Mouse (Mus musculus) left cerebral cortex, adult 11 months (tissue): ENCODE results near the gene Vstm2l.
A peak's percentile ranks its signal among the peaks of the same experiment; 100 is the strongest.

Experiments used
- DNase-seq: peaks from one replicate; pipeline ENCODE4 v3.0.0; 2022; ENCODE audit warnings: low spot score

The Vstm2l gene

DNA sequence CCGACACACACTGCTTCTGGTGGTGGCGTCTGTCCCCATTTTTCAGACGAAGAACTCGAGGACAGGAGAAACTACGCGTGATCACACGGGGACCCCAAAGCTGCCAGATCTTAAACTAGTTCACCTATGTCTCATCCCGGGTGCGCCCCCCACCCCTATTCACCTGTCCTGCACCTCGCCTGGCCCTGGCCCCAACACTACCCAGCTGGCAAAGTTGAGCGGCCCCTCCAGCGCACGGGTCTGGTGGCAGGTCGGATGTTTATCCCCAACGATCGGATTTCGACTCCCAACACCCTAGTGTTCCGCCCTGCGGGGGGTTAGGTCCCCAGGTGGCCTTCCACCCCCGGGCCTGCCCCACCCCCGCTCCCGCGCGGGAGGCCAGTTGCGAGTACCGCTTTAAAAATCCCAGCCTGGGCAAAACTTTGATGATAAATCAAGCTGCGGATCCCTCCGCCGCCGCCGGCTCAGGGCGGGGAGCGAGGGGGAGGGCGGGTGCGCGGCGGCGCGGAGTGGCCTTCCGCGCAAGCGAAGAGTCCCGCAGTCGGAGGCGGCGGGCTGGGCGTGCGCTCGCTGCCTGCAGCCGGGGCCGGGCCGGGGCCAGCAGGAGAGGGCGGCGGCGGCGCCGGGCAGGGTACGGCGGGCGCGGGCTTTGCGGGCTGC, at the start of gene Vstm2l:
Gene Vstm2l (plus strand): TSS at position 549 of the 660 bp plus-strand sequence.
- DNase-seq, result peak; percentile 53

GRCm38 (mm10) chr2:157867126-157867525, 47.3 kb upstream of the Vstm2l start:
- DNase-seq, result no peak

DNA sequence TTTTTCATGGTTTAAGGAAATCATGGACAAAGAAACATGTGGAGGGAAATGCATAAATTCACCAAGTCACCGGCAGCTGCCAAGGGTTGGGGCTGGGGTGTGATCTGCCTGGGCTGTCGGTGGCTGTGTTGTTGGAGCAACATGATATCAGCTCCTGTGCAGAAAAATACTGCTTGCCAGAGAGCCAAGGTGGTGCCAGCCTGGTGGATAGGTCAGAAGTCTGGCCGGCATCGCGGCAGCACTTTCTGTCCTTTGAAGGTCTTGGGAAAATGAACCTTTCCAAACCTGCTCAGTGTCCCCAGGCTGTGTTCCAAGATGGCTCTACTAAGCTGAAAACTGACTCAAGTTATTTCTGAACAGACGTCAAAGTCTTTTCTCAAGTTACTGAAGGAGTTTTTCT, 44.2 kb upstream of the Vstm2l start:
- DNase-seq, result no peak

DNA sequence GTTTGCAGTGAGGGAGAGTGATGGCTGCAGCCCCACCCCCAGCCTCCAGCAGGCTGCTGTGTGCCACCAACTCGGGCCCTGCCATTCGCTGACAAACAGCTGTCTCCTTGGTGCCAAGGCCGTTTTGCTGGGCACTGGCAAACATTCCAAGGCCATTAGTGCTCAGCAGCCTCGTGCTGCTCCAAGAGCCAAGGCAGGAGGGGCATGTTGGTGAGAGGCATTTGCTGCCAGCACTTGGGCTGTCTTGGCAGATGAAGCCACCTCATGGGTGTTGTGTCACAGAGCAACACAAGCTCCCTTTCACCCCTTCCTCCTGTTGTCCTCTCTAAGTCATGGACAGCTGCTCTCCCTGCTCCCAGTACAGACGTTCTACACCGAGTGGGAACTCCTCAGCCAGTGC, 41.2 kb upstream of the Vstm2l start:
- peak; percentile 30 for DNase-seq

- DNase-seq, result no peak
Measured at GRCm38 (mm10) chr2:157873691-157874090, 40.8 kb upstream of the Vstm2l start.

DNA sequence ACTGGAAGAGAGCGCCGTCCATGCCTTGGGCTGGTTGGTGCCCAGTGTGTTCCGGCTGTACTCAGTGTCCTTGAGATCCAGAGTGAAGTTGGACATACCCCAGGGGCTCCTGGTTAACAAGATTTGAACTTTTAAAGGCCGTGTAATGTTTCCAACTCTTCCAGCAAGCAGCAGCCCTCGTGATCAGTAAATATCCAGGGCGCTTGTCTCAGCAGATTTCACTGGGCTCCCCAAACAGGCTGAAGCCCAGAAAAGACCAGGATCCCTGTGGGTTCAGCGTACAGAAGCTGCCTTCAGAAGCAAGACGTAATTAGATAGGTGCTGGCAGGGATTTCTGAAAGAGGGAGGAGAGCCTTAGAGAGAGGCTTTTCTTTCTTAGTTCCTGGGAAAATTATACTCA, 39.3 kb upstream of the Vstm2l start:
- no peak for DNase-seq

DNA sequence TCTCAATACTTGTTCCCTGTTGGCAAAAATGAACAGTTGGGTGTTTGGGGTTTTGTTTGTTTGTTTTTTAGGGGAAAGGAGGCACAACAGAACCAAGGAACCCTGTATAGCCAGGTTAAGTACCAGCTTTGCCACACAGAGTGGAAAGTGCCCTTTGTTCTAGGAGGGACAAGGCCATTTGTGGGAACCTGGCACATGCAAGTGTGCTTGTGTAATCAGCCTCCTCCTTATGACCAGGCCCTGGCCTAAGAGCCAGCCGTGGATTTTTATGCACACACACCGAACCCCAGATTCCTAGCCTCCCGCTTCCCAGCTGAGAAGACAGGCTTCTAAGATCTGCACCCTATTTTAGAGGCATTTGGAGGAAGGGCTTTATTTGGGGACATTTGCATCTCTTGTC, 37.1 kb upstream of the Vstm2l start:
- DNase-seq, result no peak

DNA sequence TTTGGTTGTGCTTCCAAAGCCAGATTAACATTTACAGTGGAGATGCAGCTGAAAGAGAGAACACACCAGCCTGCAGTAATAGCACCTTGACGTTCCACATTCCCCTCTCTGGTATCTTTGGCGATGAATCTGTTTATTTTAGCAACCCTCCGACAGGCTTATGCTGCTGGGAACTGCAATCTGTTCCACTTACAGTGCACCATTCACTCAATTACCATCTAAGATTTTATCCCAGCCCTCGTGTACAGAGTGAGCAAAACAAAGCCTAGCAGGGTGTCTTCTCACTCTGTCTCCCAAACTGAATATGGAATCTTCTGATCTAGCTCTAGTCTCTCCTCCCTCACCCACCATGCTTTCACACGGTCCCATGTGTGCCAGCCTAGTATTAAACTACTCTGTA, 36.5 kb upstream of the Vstm2l start:
- peak; percentile 59 for DNase-seq

GRCm38 (mm10) chr2:157881939-157882338, 32.5 kb upstream of the Vstm2l start:
- no peak for DNase-seq

DNA sequence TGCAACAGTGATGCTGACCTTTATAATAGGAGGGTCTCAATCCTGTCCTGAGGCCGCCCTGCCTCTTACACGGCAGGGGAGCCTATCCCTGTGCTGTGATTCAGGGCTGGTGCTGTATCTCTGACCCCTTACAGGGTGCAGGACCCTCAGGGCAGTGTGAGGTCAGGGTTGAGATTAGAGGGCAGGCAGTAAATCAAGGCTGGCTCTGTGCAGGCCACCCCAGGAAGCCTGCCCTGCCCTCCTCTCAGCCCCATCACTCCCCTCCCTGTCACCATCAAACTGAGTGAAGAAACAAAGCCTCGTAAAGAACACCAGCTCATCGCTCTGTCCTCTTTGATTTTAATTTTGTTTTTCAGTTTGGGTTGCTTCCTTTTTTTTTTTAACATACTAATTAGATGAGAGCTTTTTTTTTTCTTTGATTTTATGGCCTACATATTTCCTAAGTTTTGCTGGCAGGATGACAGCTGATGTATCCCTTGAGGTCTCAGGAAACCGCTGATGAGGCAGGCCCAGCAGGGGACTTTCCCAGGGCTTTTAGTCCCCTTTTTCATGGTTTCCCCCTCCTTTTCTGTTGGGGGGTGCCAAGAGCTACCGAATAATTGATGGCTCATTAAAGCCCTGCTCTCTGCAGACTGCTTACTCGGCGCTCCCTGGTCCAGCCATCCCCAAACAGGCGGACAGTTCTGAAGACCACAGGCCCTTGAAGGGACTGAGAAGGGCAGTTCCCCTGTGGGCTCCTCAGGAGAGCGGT, 27.0 kb upstream of the Vstm2l start:
- no peak for DNase-seq

DNA sequence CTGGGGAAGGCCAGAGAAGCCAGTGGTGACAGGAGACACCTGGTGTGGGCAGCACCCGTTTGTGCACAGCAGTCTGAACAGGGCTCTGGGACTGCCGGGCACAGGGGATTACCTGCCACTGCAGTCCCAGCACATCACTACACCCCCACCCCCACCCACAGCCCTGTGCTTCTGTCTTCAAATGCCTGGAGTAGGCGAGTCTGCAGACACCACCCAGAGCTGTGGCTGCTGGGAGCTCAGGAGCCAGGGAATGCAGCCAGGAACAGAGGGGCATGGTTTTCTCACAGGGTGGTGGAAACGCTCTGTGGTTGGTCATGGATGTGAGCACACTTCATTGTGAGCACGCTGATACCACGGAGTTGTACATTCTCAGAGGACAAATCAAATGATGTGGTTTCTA, 23.3 kb upstream of the Vstm2l start:
- DNase-seq, result no peak

- no peak for DNase-seq
Measured at GRCm38 (mm10) chr2:157897131-157897530, 17.3 kb upstream of the Vstm2l start.

DNA sequence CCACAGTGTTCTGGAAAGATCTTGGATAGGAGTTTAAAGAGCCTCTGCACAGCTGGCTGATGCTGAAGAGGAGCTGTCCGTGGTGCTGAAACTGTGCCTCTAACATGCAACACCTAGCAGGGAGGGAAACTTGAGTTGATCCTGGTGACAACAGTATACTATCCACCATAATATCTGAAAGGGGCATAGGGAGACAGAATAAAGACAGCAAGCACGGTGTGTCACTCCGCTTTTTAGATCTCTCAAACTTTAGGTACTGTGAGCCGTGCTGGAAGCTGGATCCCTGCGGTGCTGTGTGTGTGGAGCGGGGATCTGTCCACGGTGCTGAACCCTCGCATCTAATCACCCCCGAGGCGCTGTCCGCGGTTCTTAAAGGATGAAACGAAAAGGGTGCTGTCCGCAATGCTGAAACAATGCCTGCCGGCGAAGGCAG, 1.2 kb upstream of the Vstm2l start:
- DNase-seq, result no peak

GRCm38 (mm10) chr2:157913705-157914104, 748 bp upstream of the Vstm2l start:
- DNase-seq, result no peak

DNA sequence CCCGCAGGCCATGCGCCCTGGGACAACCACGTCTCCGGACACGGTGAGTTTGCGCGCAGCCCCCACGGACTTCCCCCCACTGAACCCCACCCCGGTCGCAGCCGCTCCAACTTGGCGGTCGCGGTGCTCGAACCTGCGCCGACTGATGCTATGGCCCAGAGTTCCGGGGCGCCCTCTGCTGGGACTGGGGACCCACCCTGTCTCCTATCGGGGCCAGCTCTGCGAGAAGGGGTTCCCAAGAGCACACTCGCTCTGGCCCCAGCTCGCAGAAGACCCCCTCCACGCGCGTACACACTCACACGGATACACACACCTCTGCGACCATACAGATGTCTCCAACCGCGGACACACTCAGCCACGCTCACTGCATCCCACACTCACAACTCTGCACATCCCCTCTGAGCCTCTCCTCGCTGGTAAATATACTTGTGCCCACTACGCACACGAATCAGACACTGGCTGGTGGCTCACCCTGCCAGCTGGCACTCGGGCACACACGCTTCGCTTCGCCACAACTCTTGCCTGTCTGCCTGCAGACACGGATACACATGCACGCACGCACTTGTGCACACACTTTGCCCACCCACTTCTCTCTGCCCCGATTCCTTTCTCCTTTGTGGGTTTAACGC, 550 bp downstream of the Vstm2l start:
- DNase-seq, result no peak

- no peak for DNase-seq
Measured at GRCm38 (mm10) chr2:157918529-157918928, 4.1 kb downstream of the Vstm2l start.

DNA sequence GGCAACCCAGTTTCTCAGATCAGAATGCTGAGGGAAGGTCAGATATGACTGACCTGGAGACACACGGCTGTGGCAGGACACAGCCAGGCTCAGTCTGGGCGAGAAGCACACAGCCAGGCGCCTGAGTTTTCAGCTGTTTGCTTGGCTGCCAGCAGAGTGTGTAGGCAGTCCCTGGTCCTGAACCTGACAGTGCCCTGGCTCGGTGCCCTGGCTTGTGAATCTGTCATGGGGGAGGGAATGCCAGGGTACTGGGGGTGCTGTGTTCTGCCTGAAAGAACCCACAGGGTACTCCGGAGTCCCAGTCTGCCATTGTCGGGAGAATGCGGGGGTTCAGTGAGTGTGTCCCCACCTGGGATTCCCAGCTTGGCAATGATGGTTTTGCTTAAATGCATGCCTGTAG, 7.1 kb downstream of the Vstm2l start:
- no peak for DNase-seq

DNA sequence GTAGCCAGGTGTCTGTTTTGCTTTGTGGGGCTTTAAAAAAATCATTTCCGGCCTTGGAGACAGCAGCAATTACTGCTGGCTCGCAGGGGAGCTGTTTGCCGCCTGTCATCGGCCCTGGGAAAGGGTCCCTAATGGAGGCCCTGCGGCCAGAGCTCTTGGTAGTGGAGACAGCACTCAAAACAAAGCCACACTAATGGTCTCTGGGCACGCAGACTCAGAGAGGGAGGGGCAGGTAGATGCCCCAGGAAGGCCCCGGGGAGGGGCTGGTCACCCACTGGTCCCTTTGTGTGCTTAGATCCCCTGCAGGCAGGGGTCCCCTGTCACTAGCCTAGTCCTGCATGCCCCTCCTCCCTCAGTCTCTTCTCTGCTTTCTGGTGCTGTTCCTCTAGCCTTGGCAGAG, 9.0 kb downstream of the Vstm2l start:
- DNase-seq, result no peak

DNA sequence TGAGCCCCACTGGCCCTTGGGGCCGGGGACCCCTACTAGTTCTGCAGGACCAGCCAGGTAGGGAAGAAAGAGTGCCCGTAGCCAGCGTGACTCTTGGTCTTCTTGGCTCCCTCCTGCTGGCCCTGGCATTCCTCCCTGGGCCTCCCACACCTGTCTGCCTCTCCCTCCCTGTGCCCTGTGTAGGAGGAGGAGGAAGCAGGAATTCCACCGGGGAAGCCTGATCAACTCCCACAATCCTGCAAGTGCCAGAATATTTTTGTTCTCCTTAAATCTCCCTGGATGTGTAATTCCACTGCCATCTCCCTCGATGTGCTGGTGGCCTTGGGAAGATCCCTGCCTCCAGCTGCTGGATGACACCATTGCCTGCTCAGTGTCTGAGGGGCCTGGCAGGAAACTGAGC, 10.1 kb downstream of the Vstm2l start:
- no peak for DNase-seq

DNA sequence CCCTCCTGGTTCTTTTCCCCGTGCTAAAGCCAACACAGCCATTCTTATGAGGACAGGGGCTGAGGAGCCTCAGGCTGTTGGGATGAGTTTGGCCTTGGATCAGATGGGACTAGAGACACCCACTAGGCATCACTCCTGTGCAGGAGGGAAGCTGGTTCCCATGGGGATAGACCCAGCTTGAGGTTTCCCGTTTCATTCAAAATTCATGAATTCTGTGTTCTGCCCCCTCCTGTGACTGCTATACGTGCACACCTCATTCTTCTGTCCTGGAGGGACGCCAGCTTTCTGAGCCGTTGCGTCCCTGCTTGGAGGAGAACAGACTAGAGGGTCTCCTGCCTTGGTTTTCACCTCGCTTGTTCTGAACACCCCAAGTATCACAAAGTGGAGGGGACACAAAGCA, 12.0 kb downstream of the Vstm2l start:
- DNase-seq, result no peak

DNA sequence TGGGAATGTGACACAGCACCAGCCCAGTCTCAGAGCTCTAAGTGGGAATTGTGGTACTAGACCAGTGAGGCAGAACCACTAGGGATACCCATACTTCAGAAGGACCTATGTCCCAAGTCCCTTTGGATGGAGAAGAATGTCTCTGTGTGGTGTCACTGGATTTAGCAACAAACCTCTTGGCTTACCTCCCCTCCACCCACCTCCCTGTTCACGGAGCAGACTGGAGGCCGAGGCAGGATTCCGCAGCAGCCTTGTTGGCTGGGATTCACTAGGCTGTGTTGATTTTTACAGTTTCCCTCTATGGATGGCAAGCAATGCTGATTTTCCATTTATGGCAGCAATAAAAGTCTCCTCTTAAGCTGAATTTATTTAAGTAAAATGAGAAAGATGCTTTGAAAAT, 12.5 kb downstream of the Vstm2l start:
- DNase-seq, result no peak

- no peak for DNase-seq
Measured at GRCm38 (mm10) chr2:157927397-157927796, 12.9 kb downstream of the Vstm2l start.

GRCm38 (mm10) chr2:157927815-157928214, 13.4 kb downstream of the Vstm2l start:
- DNase-seq, result no peak
